Mouse (Mus musculus) thymus, adult 2 months (tissue): ENCODE results near the gene Emilin2. TPM values are rescaled to one million over a fixed set of nuclear protein-coding genes. Genes with fewer than 3 reads are reported as not detected.

ENCODE experiments used
- DNase-seq: peaks from one replicate; pipeline ENCODE4 v3.0.0; 2021
- H3K27ac ChIP-seq: fragments of 200-500 bp; 2 replicates; pipeline ENCODE4 v1.5.1; 2012; ENCODE audit warnings: low read length, control low read depth; ENCODE audit not compliant: control insufficient read depth, insufficient read depth
- H3K27me3 ChIP-seq: fragments of 200-500 bp; 2 replicates; pipeline ENCODE4 v1.6.1; 2012; ENCODE audit warnings: mild to moderate bottlenecking, low read length, moderate library complexity, mixed read lengths; ENCODE audit not compliant: control insufficient read depth, insufficient read depth
- H3K36me3 ChIP-seq: fragments of 200-500 bp; 2 replicates; pipeline ENCODE4 v1.6.1; 2012; ENCODE audit warnings: mild to moderate bottlenecking, low read length, moderate library complexity; ENCODE audit not compliant: control insufficient read depth, insufficient read depth
- H3K4me1 ChIP-seq: fragments of 200-500 bp; replicated peaks from 2 replicates; pipeline ENCODE4 v1.6.1; 2012; ENCODE audit warnings: low read length; ENCODE audit not compliant: control insufficient read depth, insufficient read depth
- H3K4me3 ChIP-seq: fragments of 200-500 bp; 2 replicates; pipeline ENCODE4 v1.5.1; 2012; ENCODE audit warnings: mild to moderate bottlenecking, low read length, control low read depth, moderate library complexity; ENCODE audit not compliant: control insufficient read depth, insufficient read depth
- CTCF ChIP-seq: fragments of 200-500 bp; IDR thresholded peaks from 2 replicates; pipeline ENCODE4 v1.5.1; 2012; ENCODE audit warnings: mild to moderate bottlenecking, control low read depth, low read length, moderate library complexity, borderline replicate concordance; ENCODE audit not compliant: control insufficient read depth, poor library complexity, insufficient read depth; ENCODE audit errors: extremely low read depth
- POLR2A ChIP-seq: fragments of 200-500 bp; IDR thresholded peaks from 2 replicates; pipeline ENCODE4 v1.6.1; 2012; ENCODE audit warnings: mild to moderate bottlenecking, low read length, control low read depth, moderate library complexity; ENCODE audit not compliant: control insufficient read depth, poor library complexity, insufficient read depth; ENCODE audit errors: extremely low read depth
- WGBS: fragments of 180-500 bp; shearing (Covaris S2); methylation state at CpG from one replicate; pipeline ENCODE4 v1.1.7; 2018; 5-methylcytosine and 5-hydroxymethylcytosine counted together
- polyA plus RNA-seq: library from polyadenylated mRNA; depleted of rRNA; stranded (reverse); fragments of >200 nt; gene quantifications from 2 replicates; pipeline ENCODE4 v1.2.3, GENCODE M21; 2012; rRNA removed

Gene Emilin2
- polyA plus RNA-seq, 1 experiment = 8.7 TPM

GRCm38 (mm10) chr17:71208921-71209320 lies 102.9 kb downstream of the Emilin2 start:
- H3K27ac ChIP-seq = no peak overlapping the region
- DNase-seq = no peak
- TF ChIP-seq CTCF (no peak), POLR2A (no peak)
- 93% methylated on average over 1 of the region's 1 CpGs for WGBS
- H3K4me3 ChIP-seq = no peak overlapping the region
- no peaks in the 10 kb centered on the region for H3K36me3 ChIP-seq
- peaks cover 4% of the 10 kb centered on the region for H3K4me1 ChIP-seq
- no peaks in the 10 kb centered on the region for H3K27me3 ChIP-seq

- H3K4me3 ChIP-seq = no peak overlapping the region
- DNase-seq = no peak
- TF ChIP-seq CTCF = no peak
- TF ChIP-seq POLR2A = no peak
- no peaks in the 10 kb centered on the region for H3K36me3 ChIP-seq
- H3K4me1 ChIP-seq = peaks cover 4% of the 10 kb centered on the region
- WGBS = 100% methylated on average over 1 of the region's 1 CpGs
- H3K27ac ChIP-seq = no peak overlapping the region
- no peaks in the 10 kb centered on the region for H3K27me3 ChIP-seq
These were observed 103.4 kb downstream of the Emilin2 start for GRCm38 (mm10) chr17:71208376-71208775.

GRCm38 (mm10) chr17:71207268-71207667 lies 104.5 kb downstream of the Emilin2 start:
- Histone ChIP-seq H3K4me1 (peaks cover 4% of the 10 kb centered on the region), H3K4me3 (no peak overlapping the region), H3K27me3 (no peaks in the 10 kb centered on the region), H3K36me3 (no peaks in the 10 kb centered on the region), H3K27ac (no peak overlapping the region)
- no peak for DNase-seq
- 98% methylated on average over 3 of the region's 3 CpGs for WGBS
- TF ChIP-seq POLR2A (no peak), CTCF (no peak)

- TF ChIP-seq POLR2A = no peak
- no peak for TF ChIP-seq CTCF
- Histone ChIP-seq H3K4me3 (no peak overlapping the region), H3K27ac (no peak overlapping the region), H3K4me1 (peaks cover 4% of the 10 kb centered on the region), H3K27me3 (no peaks in the 10 kb centered on the region), H3K36me3 (no peaks in the 10 kb centered on the region)
- no peak for DNase-seq
- WGBS = 85% methylated on average over 12 of the region's 12 CpGs
These were observed 105.5 kb downstream of the Emilin2 start for GRCm38 (mm10) chr17:71206136-71206893.

DNA sequence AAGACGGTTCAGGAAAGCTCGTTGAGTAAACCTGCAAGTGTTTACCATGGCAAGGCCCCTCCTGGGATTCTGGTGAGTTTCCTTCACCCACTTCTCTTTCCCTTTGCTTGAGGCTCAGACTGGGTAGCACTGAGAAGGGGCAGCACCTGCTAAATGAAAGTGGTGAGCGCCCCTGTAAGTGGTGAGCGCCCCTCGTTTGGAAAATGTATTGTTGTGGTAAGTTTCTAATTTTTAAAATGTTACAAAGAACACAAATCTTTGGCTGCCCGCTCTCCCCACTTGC lies 107.0 kb downstream of the Emilin2 start:
- Histone ChIP-seq H3K36me3 (no peaks in the 10 kb centered on the region), H3K4me1 (peaks cover 4% of the 10 kb centered on the region), H3K4me3 (no peak overlapping the region), H3K27ac (no peak overlapping the region), H3K27me3 (no peaks in the 10 kb centered on the region)
- whole genome bisulfite sequencing = 9% methylated on average over 6 of the region's 6 CpGs
- DNase-seq = no peak
- TF ChIP-seq POLR2A = no peak
- TF ChIP-seq CTCF = no peak

- TF ChIP-seq CTCF (no peak), POLR2A (no peak)
- no peak overlapping the region for H3K4me3 ChIP-seq
- no peaks in the 10 kb centered on the region for H3K36me3 ChIP-seq
- no peak for DNase-seq
- 61% methylated on average over 9 of the region's 9 CpGs for WGBS
- peaks cover 4% of the 10 kb centered on the region for H3K4me1 ChIP-seq
- no peaks in the 10 kb centered on the region for H3K27me3 ChIP-seq
- no peak overlapping the region for H3K27ac ChIP-seq
These were observed 107.6 kb downstream of the Emilin2 start for GRCm38 (mm10) chr17:71203998-71204808.

Other genes with a start within 250 kb of the Emilin2 start
- gene Lpin2, start 129.4 kb downstream of the Emilin2 start, polyA plus RNA-seq = 16.7 and 17.4 TPM in 2 replicates
- gene Gm4707, start 147.9 kb upstream of the Emilin2 start, polyA plus RNA-seq = 2.7 and 2.9 TPM in 2 replicates
- gene Smchd1, start 163.4 kb upstream of the Emilin2 start, polyA plus RNA-seq = 23.3 and 25.0 TPM in 2 replicates
- gene Ndc80, start 214.9 kb upstream of the Emilin2 start, polyA plus RNA-seq = 3.0 and 3.7 TPM in 2 replicates
- not detected in 2 replicates for gene Spdya, start 240.1 kb upstream of the Emilin2 start, polyA plus RNA-seq